Mouse (Mus musculus) brain, embryonic 18.5 days (tissue): ENCODE data around the gene Fam122a.

Source experiments
- DNase-seq: peaks from one replicate; pipeline ENCODE4 v3.0.0-alpha.2; 2012; ENCODE audit warnings: low read depth, low spot score

The Fam122a gene

GRCm38 (mm10) chr19:24476929-24477882, at the start of gene Fam122a:
Gene Fam122a, minus strand, starts transcription at chr19:24477356.
- DNase-seq, result peak; percentile 83

GRCm38 (mm10) chr19:24523476-24524313, 46.5 kb upstream of the Fam122a start:
- DNase-seq, result no peak

GRCm38 (mm10) chr19:24521997-24522396, 44.8 kb upstream of the Fam122a start:
- no peak for DNase-seq

GRCm38 (mm10) chr19:24521146-24521545, 44.0 kb upstream of the Fam122a start:
- no peak for DNase-seq

GRCm38 (mm10) chr19:24519732-24520409, 42.7 kb upstream of the Fam122a start:
- DNase-seq, result no peak

- no peak for DNase-seq
These were observed 41.2 kb upstream of the Fam122a start for GRCm38 (mm10) chr19:24518384-24518783.

GRCm38 (mm10) chr19:24517057-24517456, 39.9 kb upstream of the Fam122a start:
- no peak for DNase-seq

- DNase-seq, result no peak
These were observed 38.8 kb upstream of the Fam122a start for GRCm38 (mm10) chr19:24515941-24516340.

- DNase-seq, result no peak
These were observed 37.8 kb upstream of the Fam122a start for GRCm38 (mm10) chr19:24514661-24515642.

GRCm38 (mm10) chr19:24513105-24513843, 36.1 kb upstream of the Fam122a start:
- no peak for DNase-seq

- no peak for DNase-seq
These were observed 34.8 kb upstream of the Fam122a start for GRCm38 (mm10) chr19:24511939-24512338.

GRCm38 (mm10) chr19:24509391-24509790, 32.2 kb upstream of the Fam122a start:
- no peak for DNase-seq

GRCm38 (mm10) chr19:24508087-24508767, 31.1 kb upstream of the Fam122a start:
- no peak for DNase-seq

- no peak for DNase-seq
These were observed 25.7 kb upstream of the Fam122a start for GRCm38 (mm10) chr19:24502736-24503421.

GRCm38 (mm10) chr19:24501525-24501924, 24.4 kb upstream of the Fam122a start:
- no peak for DNase-seq

GRCm38 (mm10) chr19:24500431-24500830, 23.3 kb upstream of the Fam122a start:
- DNase-seq, result no peak

GRCm38 (mm10) chr19:24499291-24499690, 22.1 kb upstream of the Fam122a start:
- no peak for DNase-seq

- no peak for DNase-seq
These were observed 16.7 kb upstream of the Fam122a start for GRCm38 (mm10) chr19:24493887-24494286.

GRCm38 (mm10) chr19:24491824-24492223, 14.7 kb upstream of the Fam122a start:
- DNase-seq, result no peak
